Mouse (Mus musculus) intestine, embryonic 14.5 days (tissue): ENCODE measurements at regions not wholly inside any gene's neighbourhood (a gene's known extent, or its start where the extent isn't known, plus 50 kb on each side); places are given as distances from the start of the nearest gene placed in this dataset.

Experiments used
- ATAC-seq: fragments of 200-750 bp; cut with Nextera tagmentation; replicated peaks from 2 replicates; pipeline ENCODE4 v1.8.0; 2017; ENCODE audit warnings: low read depth, moderate number of reproducible peaks, moderate TSS enrichment, moderate library complexity; ENCODE audit not compliant: low FRiP score, low TSS enrichment
- DNase-seq: peaks from one replicate; pipeline ENCODE4 v3.0.0-alpha.2; 2018; ENCODE audit warnings: low spot score
- H3K27ac ChIP-seq: fragments of 300-500 bp; sonication (generic); 2 replicates; pipeline ENCODE4 v1.5.1; 2014; ENCODE audit warnings: low read depth, mild to moderate bottlenecking, control low read depth
- H3K27me3 ChIP-seq: fragments of 300-500 bp; sonication (generic); replicated peaks from 2 replicates; pipeline ENCODE4 v1.6.1; 2014; ENCODE audit warnings: low read length, control low read depth; ENCODE audit not compliant: control insufficient read depth, insufficient read depth
- H3K36me3 ChIP-seq: fragments of 300-500 bp; sonication (generic); 2 replicates; pipeline ENCODE4 v1.6.1; 2014; ENCODE audit warnings: low read length, control low read depth; ENCODE audit not compliant: control insufficient read depth, insufficient read depth
- H3K4me1 ChIP-seq: fragments of 300-500 bp; sonication (generic); replicated peaks from 2 replicates; pipeline ENCODE4 v1.6.1; 2014; ENCODE audit warnings: low read length, control low read depth, mixed read lengths; ENCODE audit not compliant: control insufficient read depth, insufficient read depth
- H3K4me2 ChIP-seq: fragments of 300-500 bp; sonication (generic); 2 replicates; pipeline ENCODE4 v1.6.1; 2014; ENCODE audit warnings: low read length
- H3K4me3 ChIP-seq: fragments of 300-500 bp; sonication (generic); 2 replicates; pipeline ENCODE4 v1.5.1; 2014; ENCODE audit warnings: low read depth, low read length, control low read depth, mixed read lengths
- H3K9ac ChIP-seq: fragments of 300-500 bp; sonication (generic); 2 replicates; pipeline ENCODE4 v1.6.1; 2014; ENCODE audit warnings: mild to moderate bottlenecking, low read length
- H3K9me3 ChIP-seq: fragments of 300-500 bp; sonication (generic); 2 replicates; pipeline ENCODE4 v1.6.1; 2016; ENCODE audit warnings: low read length, control low read depth; ENCODE audit not compliant: control insufficient read depth
- WGBS: fragments of 180-500 bp; shearing (Covaris S2); extraction: QIAGEN DNeasy Blood & Tissue Kit; methylation state at CpG from one replicate; pipeline ENCODE4 v1.1.7; 2014; 5-methylcytosine and 5-hydroxymethylcytosine counted together

DNA sequence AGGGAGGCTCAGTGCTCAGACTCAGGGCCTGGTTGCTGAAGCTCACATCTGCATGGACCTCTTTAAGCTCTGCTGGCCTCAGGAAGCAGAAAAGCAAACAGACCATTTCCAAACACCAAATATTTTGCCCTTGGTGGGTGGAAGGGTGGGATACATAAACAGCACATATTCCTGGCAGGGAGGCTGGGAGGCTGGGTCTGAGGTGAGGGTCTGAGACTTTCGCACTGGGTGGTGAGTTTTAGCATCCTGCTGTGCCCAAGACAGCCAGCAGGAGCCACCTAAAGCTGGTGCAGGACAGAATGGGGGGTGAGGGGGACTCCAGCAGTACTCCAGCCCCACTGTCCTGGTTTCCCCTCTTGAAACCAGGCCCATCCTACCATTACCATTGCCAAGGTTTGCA is 90.6 kb upstream of the Syt13 start:
- ATAC-seq (no peak), DNase-seq (no peak)
- Histone ChIP-seq H3K27ac (no peak overlapping the region), H3K36me3 (no peaks in the 10 kb centered on the region), H3K27me3 (no peaks in the 10 kb centered on the region), H3K9ac (no peak overlapping the region), H3K4me2 (no peak overlapping the region), H3K9me3 (no peaks in the 10 kb centered on the region), H3K4me1 (peaks cover 3% of the 10 kb centered on the region; the same call in 1 of the 2 replicates), H3K4me3 (no peak overlapping the region)
- WGBS: 75% methylated on average over 1 of the region's 1 CpGs

DNA sequence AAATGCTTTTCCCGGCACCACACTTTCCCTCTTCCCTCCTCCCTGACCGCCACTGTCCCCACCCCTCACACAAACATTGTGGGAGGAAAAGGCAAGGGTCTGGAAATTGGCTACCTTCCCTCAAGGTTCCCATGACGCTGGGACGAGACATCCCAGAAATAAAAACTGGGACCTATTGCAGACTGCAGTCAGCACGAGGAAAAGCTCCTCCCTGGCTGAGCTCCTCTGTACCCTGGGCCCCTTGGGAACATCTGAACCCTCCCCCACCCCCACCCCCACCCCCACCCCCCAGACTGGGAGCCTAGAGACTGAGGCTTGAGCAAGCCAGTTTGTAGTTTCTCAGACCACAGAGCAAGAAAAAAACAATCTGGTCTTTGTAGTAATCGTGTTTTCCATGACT is 89.5 kb upstream of the Syt13 start:
- Histone ChIP-seq H3K4me2 (no peak overlapping the region), H3K4me3 (no peak overlapping the region), H3K9me3 (no peaks in the 10 kb centered on the region), H3K36me3 (no peaks in the 10 kb centered on the region), H3K27me3 (no peaks in the 10 kb centered on the region), H3K9ac (no peak overlapping the region), H3K27ac (no peak overlapping the region), H3K4me1 (peaks cover 3% of the 10 kb centered on the region; the same call in 1 of the 2 replicates)
- 5% methylated on average over 6 of the region's 6 CpGs for WGBS
- DNase-seq (no peak), ATAC-seq (0 out of 2 replicates have a peak, but pooled peaks have one; percentile 40)

DNA sequence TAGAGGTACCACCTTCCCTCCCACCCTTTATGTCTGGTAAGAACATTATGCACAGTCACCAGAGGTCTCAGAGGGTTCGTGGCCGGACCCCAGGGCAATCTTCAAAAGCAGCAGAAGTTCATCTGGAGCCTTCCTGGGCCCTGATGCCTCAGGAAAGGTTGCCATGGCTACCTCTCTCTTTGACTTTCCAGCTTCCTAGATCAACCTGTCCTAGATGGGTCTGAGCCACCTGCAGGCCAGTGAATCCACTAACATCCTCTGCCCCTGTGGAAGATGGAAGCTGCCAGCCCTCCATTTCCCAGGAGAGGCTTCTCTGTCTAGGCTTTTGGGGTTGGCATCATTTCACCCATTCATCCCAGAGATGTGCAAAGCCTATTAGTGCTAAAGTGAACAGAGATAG is 84.8 kb upstream of the Syt13 start:
- ATAC-seq (no peak), DNase-seq (no peak)
- H3K4me1 ChIP-seq: peaks cover 3% of the 10 kb centered on the region; the same call in 1 of the 2 replicates
- no peak overlapping the region for H3K9ac ChIP-seq
- WGBS: 74% methylated on average over 2 of the region's 2 CpGs
- H3K36me3 ChIP-seq: no peaks in the 10 kb centered on the region
- no peaks in the 10 kb centered on the region for H3K27me3 ChIP-seq
- H3K9me3 ChIP-seq: no peaks in the 10 kb centered on the region
- no peak overlapping the region for H3K4me3 ChIP-seq
- H3K4me2 ChIP-seq: no peak overlapping the region
- no peak overlapping the region for H3K27ac ChIP-seq

DNA sequence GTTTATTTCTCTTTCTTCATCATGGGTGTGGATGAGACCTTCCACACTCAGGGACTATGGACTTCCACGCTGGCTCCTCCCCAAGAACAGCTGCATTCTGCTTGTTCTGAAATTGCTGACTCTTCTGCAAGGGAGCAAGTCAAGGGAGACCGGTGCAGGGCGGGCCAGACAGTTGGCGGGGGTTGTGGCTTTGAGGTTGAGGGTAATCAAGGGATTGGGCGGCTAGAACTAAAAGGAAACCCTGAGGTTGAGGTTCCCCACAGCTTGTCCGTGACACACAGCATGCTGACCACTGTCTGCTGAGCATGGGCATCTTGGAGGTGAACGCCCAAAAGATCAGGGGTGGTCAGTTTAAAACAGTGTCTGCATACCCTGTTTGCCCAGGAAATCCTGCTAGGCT is 83.1 kb upstream of the Syt13 start:
- no peaks in the 10 kb centered on the region for H3K27me3 ChIP-seq
- no peak overlapping the region for H3K27ac ChIP-seq
- H3K9me3 ChIP-seq: no peaks in the 10 kb centered on the region
- DNase-seq (no peak), ATAC-seq (no peak)
- 73% methylated on average over 7 of the region's 7 CpGs for WGBS
- H3K4me3 ChIP-seq: no peak overlapping the region
- no peaks in the 10 kb centered on the region for H3K4me1 ChIP-seq
- H3K9ac ChIP-seq: no peak overlapping the region
- H3K36me3 ChIP-seq: no peaks in the 10 kb centered on the region
- H3K4me2 ChIP-seq: no peak overlapping the region

DNA sequence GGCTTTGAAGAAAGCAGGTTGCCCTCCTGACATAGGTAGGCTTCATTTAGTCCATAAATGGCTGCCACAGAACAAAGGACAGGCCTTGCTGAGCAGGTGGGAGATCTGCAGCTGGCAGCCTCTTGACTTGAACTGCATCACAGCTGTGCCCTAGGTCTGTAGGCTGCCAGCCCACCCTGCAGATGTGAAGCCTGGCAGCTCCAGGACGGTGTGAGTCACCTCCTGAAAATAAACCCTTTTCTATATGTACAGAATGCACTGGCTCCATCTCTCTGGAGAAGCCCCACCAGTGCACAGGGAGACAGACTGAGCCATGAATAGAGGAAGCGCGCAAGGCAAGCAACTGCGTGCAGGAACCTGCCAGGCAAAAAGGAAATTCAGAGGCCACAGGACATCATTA is 78.7 kb upstream of the Syt13 start:
- Histone ChIP-seq H3K4me1 (no peaks in the 10 kb centered on the region), H3K4me3 (no peak overlapping the region), H3K36me3 (no peaks in the 10 kb centered on the region), H3K27ac (no peak overlapping the region), H3K9me3 (no peaks in the 10 kb centered on the region), H3K4me2 (no peak overlapping the region), H3K27me3 (no peaks in the 10 kb centered on the region), H3K9ac (no peak overlapping the region)
- DNase-seq (no peak), ATAC-seq (no peak)
- 60% methylated on average over 4 of the region's 4 CpGs for WGBS

DNA sequence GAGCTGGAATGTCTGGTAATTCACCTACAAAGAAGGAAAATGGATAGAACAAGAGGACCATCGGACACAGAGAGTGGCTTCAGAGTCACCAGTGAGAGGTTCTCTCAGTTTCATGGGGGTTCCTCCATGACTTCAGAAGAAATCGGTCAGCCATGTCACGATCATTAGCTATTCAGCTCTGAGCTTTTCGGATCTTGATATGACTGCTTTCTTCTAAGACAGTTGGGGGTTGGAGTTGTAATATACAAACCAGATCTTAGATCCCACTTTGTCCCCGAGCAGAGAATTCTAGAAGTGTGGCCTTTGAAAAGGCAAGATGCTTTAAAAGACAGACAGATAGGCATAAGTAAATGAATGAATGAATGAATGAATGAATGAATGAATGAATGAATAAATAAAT is 76.9 kb upstream of the Syt13 start:
- WGBS: 92% methylated on average over 5 of the region's 5 CpGs
- no peak overlapping the region for H3K4me2 ChIP-seq
- no peak overlapping the region for H3K9ac ChIP-seq
- no peaks in the 10 kb centered on the region for H3K27me3 ChIP-seq
- no peaks in the 10 kb centered on the region for H3K9me3 ChIP-seq
- no peaks in the 10 kb centered on the region for H3K4me1 ChIP-seq
- no peaks in the 10 kb centered on the region for H3K36me3 ChIP-seq
- DNase-seq (no peak), ATAC-seq (no peak)
- H3K4me3 ChIP-seq: no peak overlapping the region
- no peak overlapping the region for H3K27ac ChIP-seq

DNA sequence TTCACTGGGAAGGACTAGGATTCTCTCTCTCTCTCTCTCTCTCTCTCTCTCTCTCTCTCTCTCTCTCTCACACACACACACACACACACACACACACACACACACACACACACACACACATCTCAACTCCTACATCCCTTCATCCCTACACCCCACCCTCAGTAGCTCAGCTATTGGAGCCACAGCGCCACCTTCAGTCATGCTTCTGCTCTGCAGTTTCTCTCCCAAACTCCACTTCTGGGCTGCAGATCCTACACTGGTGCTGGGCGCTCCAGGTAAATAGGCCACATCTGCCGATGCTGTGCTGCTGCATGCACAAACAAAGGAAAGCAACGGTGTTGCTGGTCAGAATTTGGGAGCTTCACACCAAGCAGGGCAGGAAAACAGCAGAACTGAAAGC is 74.9 kb upstream of the Syt13 start:
- no peak overlapping the region for H3K9ac ChIP-seq
- ATAC-seq (no peak), DNase-seq (peak; percentile 76)
- H3K4me2 ChIP-seq: no peak overlapping the region
- H3K36me3 ChIP-seq: no peaks in the 10 kb centered on the region
- H3K27me3 ChIP-seq: no peaks in the 10 kb centered on the region
- H3K4me1 ChIP-seq: peaks cover 12% of the 10 kb centered on the region; the same call in 1 of the 2 replicates
- H3K4me3 ChIP-seq: no peak overlapping the region
- 19% methylated on average over 4 of the region's 4 CpGs for WGBS
- no peaks in the 10 kb centered on the region for H3K9me3 ChIP-seq
- H3K27ac ChIP-seq: no peak overlapping the region

DNA sequence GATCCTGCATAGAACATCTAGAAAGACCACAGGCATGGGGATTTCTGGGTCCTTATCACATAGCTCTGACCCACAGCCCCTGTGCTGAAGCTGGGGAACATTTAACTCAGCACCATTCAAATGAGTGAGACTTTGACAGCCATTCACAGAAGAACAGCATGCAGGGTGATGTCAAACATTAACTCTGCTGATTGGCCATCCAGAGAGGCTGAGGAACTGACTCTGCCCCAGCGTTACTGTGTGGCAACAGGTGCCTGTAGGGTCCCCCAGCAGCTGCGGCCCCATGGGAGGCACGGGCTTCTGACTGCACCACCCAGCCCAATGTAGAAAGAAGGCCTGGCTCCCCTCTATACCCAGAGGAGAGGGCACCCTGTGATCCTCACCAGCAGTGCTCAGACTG is 73.3 kb upstream of the Syt13 start:
- Histone ChIP-seq H3K4me3 (no peak overlapping the region), H3K4me2 (no peak overlapping the region), H3K4me1 (peaks cover 18% of the 10 kb centered on the region; the same call in 1 of the 2 replicates), H3K27me3 (no peaks in the 10 kb centered on the region), H3K9ac (no peak overlapping the region), H3K27ac (no peak overlapping the region), H3K36me3 (no peaks in the 10 kb centered on the region), H3K9me3 (no peaks in the 10 kb centered on the region)
- no peak for ATAC-seq
- 44% methylated on average over 3 of the region's 3 CpGs for WGBS
- no peak for DNase-seq

DNA sequence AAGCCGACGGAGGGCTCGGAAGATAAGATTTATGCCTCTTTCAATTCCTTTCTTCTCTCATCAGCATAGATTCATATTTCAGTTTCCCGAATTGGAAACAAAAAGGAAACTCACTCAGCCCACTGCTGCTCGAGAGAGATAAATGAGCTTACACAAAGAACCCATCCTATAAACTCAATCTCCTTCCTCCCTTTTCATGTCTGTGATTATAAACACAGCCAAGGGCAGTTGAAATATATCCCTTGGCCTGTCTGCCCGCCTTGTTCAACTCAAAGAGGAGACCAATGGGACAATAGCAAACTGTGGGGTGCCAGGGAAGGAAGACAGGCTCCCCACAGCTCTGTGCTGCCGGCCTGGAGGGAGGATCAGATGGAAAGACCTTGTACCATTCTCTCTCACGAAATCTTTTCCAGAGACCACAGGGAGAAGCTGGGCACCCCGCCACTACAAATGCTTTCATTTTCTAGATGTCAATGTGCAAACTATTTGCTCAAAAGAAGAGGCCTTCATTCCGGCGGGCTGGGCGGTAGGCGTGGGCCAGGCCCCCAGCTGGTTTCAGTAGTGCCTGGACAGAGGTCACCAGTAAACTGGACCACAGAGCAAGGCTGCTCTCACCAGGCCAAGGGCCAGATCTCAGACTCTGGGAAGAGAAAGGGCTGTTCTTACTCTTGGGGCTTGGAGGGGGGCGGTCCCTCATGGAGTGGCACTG is 69.7 kb upstream of the Syt13 start:
- 0 out of 2 replicates have a peak overlapping the region, but pooled peaks have one; percentile 5 for H3K4me2 ChIP-seq
- 26% methylated on average over 14 of the region's 14 CpGs for WGBS
- no peaks in the 10 kb centered on the region for H3K27me3 ChIP-seq
- H3K4me1 ChIP-seq: peaks cover 18% of the 10 kb centered on the region; the same call in 1 of the 2 replicates
- H3K9me3 ChIP-seq: no peaks in the 10 kb centered on the region
- ATAC-seq: no peak
- no peak overlapping the region for H3K27ac ChIP-seq
- H3K4me3 ChIP-seq: no peak overlapping the region
- no peaks in the 10 kb centered on the region for H3K36me3 ChIP-seq
- no peak for DNase-seq
- H3K9ac ChIP-seq: no peak overlapping the region
